Comparison of ENCODE assay signal across 8 mouse cellular contexts in the genomic region with DNA sequence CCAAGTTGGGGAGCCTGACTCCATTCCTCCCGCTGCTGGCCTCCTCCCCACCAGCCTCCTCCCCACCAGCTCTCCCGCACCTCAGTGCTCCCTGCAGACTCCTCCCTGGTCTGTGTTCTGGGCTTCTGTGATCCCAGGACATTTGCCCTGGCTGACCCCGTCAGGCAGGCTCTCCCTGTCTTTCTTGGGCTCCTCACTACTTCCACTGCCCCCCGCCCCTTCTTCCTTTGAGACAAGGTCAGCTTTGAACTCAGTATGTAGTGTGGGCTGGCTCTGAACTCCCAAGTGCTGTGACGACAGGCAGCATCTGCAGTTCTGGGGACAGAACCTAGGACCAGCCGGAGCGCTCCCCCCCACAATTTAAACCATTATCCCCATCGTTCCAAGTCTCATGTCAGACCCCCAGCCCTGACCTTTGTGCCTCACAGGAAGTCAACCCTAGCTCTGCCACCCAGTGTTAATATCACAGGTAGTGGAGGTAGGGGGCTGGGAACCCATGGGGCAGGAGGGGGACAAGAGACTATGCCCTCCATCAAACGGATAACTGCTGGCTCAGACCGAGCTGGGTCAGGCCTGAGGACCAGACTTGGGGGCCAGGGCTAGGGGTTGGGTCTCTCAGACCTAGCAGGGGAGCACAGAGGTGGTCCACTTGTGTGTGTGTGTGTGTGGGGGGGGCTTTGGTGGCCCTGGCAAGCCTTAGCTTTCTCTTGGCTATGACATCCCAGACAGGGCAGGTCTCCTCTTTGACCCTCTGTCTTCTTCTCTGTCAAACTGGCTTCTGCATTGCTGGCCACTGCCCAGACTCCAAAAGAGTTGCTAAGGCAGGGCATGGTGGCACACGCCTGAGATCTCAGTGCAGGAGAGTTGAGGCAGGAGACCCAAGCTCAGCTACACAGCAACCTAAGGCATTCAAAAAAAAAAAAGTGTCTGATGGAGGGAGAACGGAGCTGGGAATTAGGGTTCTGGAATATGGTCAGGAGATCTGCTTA. TPM values are rescaled to one million over a fixed set of nuclear protein-coding genes. Genes with fewer than 3 reads are reported as not detected.
DNase-seq lines count a peak whose midpoint lies in the region; ATAC-seq and TF ChIP-seq lines count a peak whose summit lies in the region.

No protein-coding gene starts in this region.

- H3K36me3 ChIP-seq in spleen, adult 2 months (ENCODE audit: control insufficient read depth, insufficient read depth, low read length) = 0 out of 2 replicates have a peak, but pooled peaks cover 2% of the 10 kb centered on the region
- peaks cover 16% of the 10 kb centered on the region; the same call in 1 of the 2 replicates for H3K36me3 ChIP-seq in kidney, embryonic 16.5 days (ENCODE audit: insufficient read depth, low read length)
- 0 out of 2 replicates have a peak, but pooled peaks cover 7% of the 10 kb centered on the region for H3K36me3 ChIP-seq in neural tube, embryonic 12.5 days

- peak overlapping the region; percentile 63 for H3K4me2 ChIP-seq in kidney, embryonic 16.5 days (replicated peaks; ENCODE audit: low read depth, low read length)
- H3K4me2 ChIP-seq in neural tube, embryonic 12.5 days (replicated peaks) = peak overlapping the region; percentile 64

- ATAC-seq in kidney, embryonic 16.5 days (ENCODE audit: low FRiP score, low TSS enrichment) = 0 out of 2 replicates have a peak, but pooled peaks have one; percentile 0
- no peak for ATAC-seq in neural tube, embryonic 12.5 days (ENCODE audit: low FRiP score, low read depth)

- no peak for TF ChIP-seq CTCF in spleen, adult 2 months (IDR thresholded peaks at IDR 0.05; ENCODE audit: extremely low read depth, insufficient read depth, insufficient read length, insufficient replicate concordance)

- peak overlapping the region; percentile 67 for H3K9ac ChIP-seq in kidney, embryonic 16.5 days (replicated peaks; ENCODE audit: low read length)
- H3K9ac ChIP-seq in neural tube, embryonic 12.5 days = peak overlapping the region; percentile 52

- H3K27me3 ChIP-seq in spleen, adult 2 months (ENCODE audit: control insufficient read depth, insufficient read depth, low read length) = no peaks in the 10 kb centered on the region
- no peaks in the 10 kb centered on the region for H3K27me3 ChIP-seq in kidney, embryonic 16.5 days (ENCODE audit: insufficient read depth, low read length)
- H3K27me3 ChIP-seq in neural tube, embryonic 12.5 days (replicated peaks) = no peaks in the 10 kb centered on the region

- 75% methylated on average over 12 of the region's 12 CpGs for WGBS in spleen, adult 2 months
- 44% methylated on average over 12 of the region's 12 CpGs for WGBS in kidney, embryonic 16.5 days
- WGBS in neural tube, embryonic 12.5 days = 47% methylated on average over 12 of the region's 12 CpGs

- no peaks in the 10 kb centered on the region for H3K9me3 ChIP-seq in kidney, embryonic 16.5 days (ENCODE audit: low read length)
- H3K9me3 ChIP-seq in neural tube, embryonic 12.5 days = no peaks in the 10 kb centered on the region

- no peak for TF ChIP-seq POLR2A in spleen, adult 2 months (IDR thresholded peaks at IDR 0.05; ENCODE audit: low read depth, low read length)

- H3K4me1 ChIP-seq in spleen, adult 2 months (ENCODE audit: control insufficient read depth, insufficient read depth, insufficient read length) = peaks cover 2% of the 10 kb centered on the region
- H3K4me1 ChIP-seq in kidney, embryonic 16.5 days (ENCODE audit: insufficient read depth, low read length) = peaks cover 65% of the 10 kb centered on the region
- peaks cover 63% of the 10 kb centered on the region for H3K4me1 ChIP-seq in neural tube, embryonic 12.5 days

- H3K27ac ChIP-seq in spleen, adult 2 months (ENCODE audit: insufficient read depth, low read length) = peak overlapping the region; percentile 28; the same call in 1 of the 2 replicates
- peak overlapping the region; percentile 85 for H3K27ac ChIP-seq in kidney, embryonic 16.5 days (ENCODE audit: low read length)
- 0 out of 2 replicates have a peak overlapping the region, but pooled peaks have one; percentile 32 for H3K27ac ChIP-seq in neural tube, embryonic 12.5 days

- no peak overlapping the region for H3K4me3 ChIP-seq in spleen, adult 2 months (ENCODE audit: extremely low read depth, insufficient read depth, insufficient read length)
- peak overlapping the region; percentile 40 for H3K4me3 ChIP-seq in kidney, embryonic 16.5 days (ENCODE audit: low read length)
- H3K4me3 ChIP-seq in neural tube, embryonic 12.5 days = peak overlapping the region; percentile 31

- DNase-seq in cerebellum, adult 11 months = peak; percentile 47
- DNase-seq in cerebellum, adult 8-10 months = no peak
- DNase-seq in spleen, adult 2 months (ENCODE audit: low read depth in 1 of 2, low spot score in 2 of 2) = no peak
- DNase-seq in spleen, postnatal 36 days (ENCODE audit: low spot score in 2 of 2) = no peak
- DNase-seq in thymus, postnatal 0 days (ENCODE audit: low spot score) = no peak
- no peak for DNase-seq in urinary bladder, postnatal 4 days (ENCODE audit: low spot score in 2 of 2)

RNA-seq across cellular contexts. Expression of a gene that starts 24.7 kb away (rescaled TPM):
- 18.3 and 22.9 TPM in 2 replicates for polyA plus RNA-seq in spleen, adult 2 months (2012; rRNA removed)
- 42.7 and 44.1 TPM in 2 replicates for polyA plus RNA-seq in kidney, embryonic 16.5 days (2015; fragmentation: Nextera tagmentation; extraction: Ambion mirVana)
- polyA plus RNA-seq in neural tube, embryonic 12.5 days (2016; fragmentation: Nextera tagmentation; extraction: Ambion mirVana) = 2.1 and 2.7 TPM in 2 replicates
- 12.5 and 14.0 TPM in 2 replicates for polyA plus RNA-seq in thymus, postnatal 0 days (2015; fragmentation: Nextera tagmentation; extraction: Ambion mirVana)

RNA-seq across cellular contexts. Expression of a gene that starts 28.7 kb away (rescaled TPM):
- polyA plus RNA-seq in spleen, adult 2 months (2012; rRNA removed) = 2.9 and 6.4 TPM in 2 replicates
- polyA plus RNA-seq in kidney, embryonic 16.5 days (2015; fragmentation: Nextera tagmentation; extraction: Ambion mirVana) = 1.4 and 1.6 TPM in 2 replicates
- 2.3 and 2.5 TPM in 2 replicates for polyA plus RNA-seq in neural tube, embryonic 12.5 days (2016; fragmentation: Nextera tagmentation; extraction: Ambion mirVana)
- polyA plus RNA-seq in thymus, postnatal 0 days (2015; fragmentation: Nextera tagmentation; extraction: Ambion mirVana) = 0.72 and 1.5 TPM in 2 replicates

RNA-seq across cellular contexts. Expression of a gene that starts 33.3 kb away (rescaled TPM):
- polyA plus RNA-seq in spleen, adult 2 months (2012; rRNA removed) = 2.3 and 2.9 TPM in 2 replicates
- polyA plus RNA-seq in kidney, embryonic 16.5 days (2015; fragmentation: Nextera tagmentation; extraction: Ambion mirVana) = 5.0 and 5.2 TPM in 2 replicates
- polyA plus RNA-seq in neural tube, embryonic 12.5 days (2016; fragmentation: Nextera tagmentation; extraction: Ambion mirVana) = 5.0 and 5.3 TPM in 2 replicates
- polyA plus RNA-seq in thymus, postnatal 0 days (2015; fragmentation: Nextera tagmentation; extraction: Ambion mirVana) = 2.3 TPM in 2 replicates

RNA-seq across cellular contexts. Expression of a gene that starts 33.3 kb away (rescaled TPM):
- polyA plus RNA-seq in spleen, adult 2 months (2012; rRNA removed) = 47.9 and 71.7 TPM in 2 replicates
- polyA plus RNA-seq in kidney, embryonic 16.5 days (2015; fragmentation: Nextera tagmentation; extraction: Ambion mirVana) = 87.6 and 104 TPM in 2 replicates
- 75.6 and 77.9 TPM in 2 replicates for polyA plus RNA-seq in neural tube, embryonic 12.5 days (2016; fragmentation: Nextera tagmentation; extraction: Ambion mirVana)
- 71.3 and 78.7 TPM in 2 replicates for polyA plus RNA-seq in thymus, postnatal 0 days (2015; fragmentation: Nextera tagmentation; extraction: Ambion mirVana)

RNA-seq across cellular contexts. Expression of a gene that starts 37.9 kb away (rescaled TPM):
- polyA plus RNA-seq in spleen, adult 2 months (2012; rRNA removed) = 26.0 and 32.4 TPM in 2 replicates
- 87.8 and 92.0 TPM in 2 replicates for polyA plus RNA-seq in kidney, embryonic 16.5 days (2015; fragmentation: Nextera tagmentation; extraction: Ambion mirVana)
- 21.7 and 22.2 TPM in 2 replicates for polyA plus RNA-seq in neural tube, embryonic 12.5 days (2016; fragmentation: Nextera tagmentation; extraction: Ambion mirVana)
- 21.5 and 21.9 TPM in 2 replicates for polyA plus RNA-seq in thymus, postnatal 0 days (2015; fragmentation: Nextera tagmentation; extraction: Ambion mirVana)

Comparison
In these comparisons a context has a peak if more than half of its experiments do, and no peak if none do; other contexts are left out.
1. H3K27ac ChIP-seq: peak in every context shown above with its lines; median percentile 85 in kidney, embryonic 16.5 days; 32 in neural tube, embryonic 12.5 days; 28 in spleen, adult 2 months.